10 mouse cellular contexts compared by ENCODE assay signal in genomic region chr5:143617487-143618209, GRCm38 (mm10). TPM values are rescaled to one million over a fixed set of nuclear protein-coding genes. Genes with fewer than 3 reads are reported as not detected.
A peak's percentile ranks its signal among the peaks of the same experiment; 100 is the strongest.
DNase-seq lines count a peak whose midpoint lies in the region; ATAC-seq and TF ChIP-seq lines count a peak whose summit lies in the region.
"Had no signal": no experiment of that assay in that cellular context is flagged by ENCODE, and none has a peak within 500 bp of the region (broad histone marks: within the 10 kb centered on the region; RNA-seq: fewer than 3 reads in every experiment).

No protein-coding gene starts in this region.

- no peak for TF ChIP-seq CTCF in liver, postnatal 0 days (IDR thresholded peaks at IDR 0.05; ENCODE audit: low read depth)
- no peak for TF ChIP-seq CTCF in stomach, postnatal 0 days (IDR thresholded peaks at IDR 0.05; ENCODE audit: low read depth)

- H3K9me3 ChIP-seq in liver, embryonic 15.5 days (replicated peaks) = no peaks in the 10 kb centered on the region
- no peaks in the 10 kb centered on the region for H3K9me3 ChIP-seq in liver, postnatal 0 days (ENCODE audit: low read length)
- no peaks in the 10 kb centered on the region for H3K9me3 ChIP-seq in heart, embryonic 13.5 days
- H3K9me3 ChIP-seq in stomach, postnatal 0 days (ENCODE audit: control insufficient read depth, low read length) = no peaks in the 10 kb centered on the region

- DNase-seq in adrenal gland, postnatal 14 days = peak; percentile 61
- DNase-seq in adrenal gland, postnatal 25 days = no peak
- no peak for DNase-seq in liver, postnatal 0 days
- DNase-seq in stomach, postnatal 0 days (ENCODE audit: low spot score) = no peak
- DNase-seq in thymus, postnatal 0 days (ENCODE audit: low spot score) = no peak
- no peak for DNase-seq in thymus, postnatal 10 days (ENCODE audit: low spot score in 2 of 2)
- DNase-seq: lung, embryonic 14.5 days; right cerebral cortex, postnatal 14 days had no signal

- 56% methylated on average over 10 of the region's 10 CpGs for WGBS in liver, embryonic 15.5 days (ENCODE audit: insufficient replicate concordance)
- WGBS in liver, postnatal 0 days (ENCODE audit: insufficient replicate concordance) = 69% methylated on average over 10 of the region's 10 CpGs
- WGBS in heart, embryonic 13.5 days = 29% methylated on average over 10 of the region's 10 CpGs
- 61% methylated on average over 10 of the region's 10 CpGs for WGBS in stomach, postnatal 0 days

- no peak for ATAC-seq in liver, embryonic 15.5 days (ENCODE audit: insufficient read depth)
- ATAC-seq in liver, postnatal 0 days = no peak
- no peak for ATAC-seq in heart, embryonic 13.5 days (ENCODE audit: extremely low read depth, insufficient number of reproducible peaks, low FRiP score, low TSS enrichment)
- ATAC-seq in stomach, postnatal 0 days (ENCODE audit: low FRiP score, low TSS enrichment) = no peak

- peaks cover 39% of the 10 kb centered on the region for H3K4me1 ChIP-seq in liver, embryonic 15.5 days (replicated peaks)
- H3K4me1 ChIP-seq in liver, postnatal 0 days (ENCODE audit: insufficient read depth) = peaks cover 14% of the 10 kb centered on the region
- peaks cover 44% of the 10 kb centered on the region for H3K4me1 ChIP-seq in heart, embryonic 13.5 days
- H3K4me1 ChIP-seq in stomach, postnatal 0 days (replicated peaks; ENCODE audit: control insufficient read depth, insufficient read depth) = peaks cover 6% of the 10 kb centered on the region; the same call in 1 of the 2 replicates

- H3K4me2 ChIP-seq in liver, embryonic 15.5 days = no peak overlapping the region
- H3K4me2 ChIP-seq in liver, postnatal 0 days (ENCODE audit: low read depth, low read length) = no peak overlapping the region
- H3K4me2 ChIP-seq in heart, embryonic 13.5 days = peak overlapping the region; percentile 18; the same call in 1 of the 2 replicates
- no peak overlapping the region for H3K4me2 ChIP-seq in stomach, postnatal 0 days (replicated peaks; ENCODE audit: low read depth)
- H3K4me2 ChIP-seq: lung, embryonic 14.5 days had no signal

- H3K27ac ChIP-seq in liver, embryonic 15.5 days (replicated peaks) = peak overlapping the region; percentile 51; the same call in 1 of the 2 replicates
- H3K27ac ChIP-seq in liver, postnatal 0 days (ENCODE audit: low read depth) = no peak overlapping the region
- H3K27ac ChIP-seq in heart, embryonic 13.5 days (replicated peaks) = peak overlapping the region; percentile 73
- H3K27ac ChIP-seq in stomach, postnatal 0 days (replicated peaks) = 0 out of 2 replicates have a peak overlapping the region, but pooled peaks have one; percentile 26

- TF ChIP-seq EP300 in liver, postnatal 0 days (IDR thresholded peaks at IDR 0.05; ENCODE audit: low read depth) = no peak
- no peak for TF ChIP-seq EP300 in stomach, postnatal 0 days (optimal IDR thresholded peaks at IDR 0.05)

- H3K36me3 ChIP-seq in liver, embryonic 15.5 days (replicated peaks) = no peaks in the 10 kb centered on the region
- no peaks in the 10 kb centered on the region for H3K36me3 ChIP-seq in liver, postnatal 0 days (replicated peaks; ENCODE audit: insufficient read depth, low read length)
- H3K36me3 ChIP-seq in heart, embryonic 13.5 days = no peaks in the 10 kb centered on the region
- no peaks in the 10 kb centered on the region for H3K36me3 ChIP-seq in stomach, postnatal 0 days (ENCODE audit: control insufficient read depth, insufficient read depth, low read length)

- no peaks in the 10 kb centered on the region; the same call in 1 of the 2 replicates for H3K27me3 ChIP-seq in liver, embryonic 15.5 days
- H3K27me3 ChIP-seq in liver, postnatal 0 days (ENCODE audit: insufficient read depth, low read length) = no peaks in the 10 kb centered on the region; the same call in 1 of the 2 replicates
- no peaks in the 10 kb centered on the region for H3K27me3 ChIP-seq in heart, embryonic 13.5 days (replicated peaks)
- H3K27me3 ChIP-seq in stomach, postnatal 0 days (ENCODE audit: control insufficient read depth, insufficient read depth, low read length) = no peaks in the 10 kb centered on the region

- no peak overlapping the region for H3K9ac ChIP-seq in liver, embryonic 15.5 days
- no peak overlapping the region for H3K9ac ChIP-seq in liver, postnatal 0 days (replicated peaks)
- no peak overlapping the region for H3K9ac ChIP-seq in heart, embryonic 13.5 days
- no peak overlapping the region for H3K9ac ChIP-seq in stomach, postnatal 0 days (ENCODE audit: low read length)
- H3K9ac ChIP-seq: lung, embryonic 14.5 days had no signal

- no peak overlapping the region for H3K4me3 ChIP-seq in liver, embryonic 15.5 days (replicated peaks)
- no peak overlapping the region for H3K4me3 ChIP-seq in liver, postnatal 0 days (ENCODE audit: low read depth, low read length)
- no peak overlapping the region for H3K4me3 ChIP-seq in heart, embryonic 13.5 days
- no peak overlapping the region for H3K4me3 ChIP-seq in stomach, postnatal 0 days (ENCODE audit: low read depth, low read length)

RNA-seq across cellular contexts. Expression of gene Cyth3, which starts 4.6 kb away (rescaled TPM):
- total RNA-seq in adrenal gland, postnatal 14 days (2021) = 139 and 144 TPM in 2 replicates
- total RNA-seq in adrenal gland, postnatal 25 days (2021) = 156 and 193 TPM in 2 replicates
- 35.7 and 37.5 TPM in 2 replicates for polyA plus RNA-seq in liver, embryonic 15.5 days (2015; fragmentation: Nextera tagmentation; extraction: Ambion mirVana)
- 12.1 and 15.3 TPM in 2 replicates for polyA plus RNA-seq in liver, postnatal 0 days (2015; fragmentation: Nextera tagmentation; extraction: Ambion mirVana)
- 36.8 and 41.4 TPM in 2 replicates for polyA plus RNA-seq in heart, embryonic 13.5 days (2015; fragmentation: Nextera tagmentation; extraction: Ambion mirVana)
- polyA plus RNA-seq in stomach, postnatal 0 days (2015; fragmentation: Nextera tagmentation; extraction: Ambion mirVana) = 32.7 and 34.6 TPM in 2 replicates
- 13.8 and 17.2 TPM in 2 replicates for polyA plus RNA-seq in thymus, postnatal 0 days (2015; fragmentation: Nextera tagmentation; extraction: Ambion mirVana)
